Mouse (Mus musculus): Measurements from ENCODE around the gene Gng4.

Gene Gng4

GRCm38 (mm10) chr13:13818696-13819095 lies 34.8 kb downstream of the Gng4 start:
- in situ Hi-C loops (cut with MboI) = no loop called here

- in situ Hi-C loops (cut with MboI) = no loop called here
Measured at GRCm38 (mm10) chr13:13820234-13821123, 36.6 kb downstream of the Gng4 start.

- in situ Hi-C loops (cut with MboI) = no loop called here
Measured at GRCm38 (mm10) chr13:13824946-13825345, 41.1 kb downstream of the Gng4 start.

GRCm38 (mm10) chr13:13826533-13826932 lies 42.7 kb downstream of the Gng4 start:
- in situ Hi-C loops (cut with MboI) = no loop called here

- in situ Hi-C loops (cut with MboI) = no loop called here
Measured at GRCm38 (mm10) chr13:13828125-13828524, 44.3 kb downstream of the Gng4 start.

- in situ Hi-C loops (cut with MboI) = no loop called here
Measured at GRCm38 (mm10) chr13:13830469-13831074, 46.7 kb downstream of the Gng4 start.

GRCm38 (mm10) chr13:13835180-13835579 lies 51.3 kb downstream of the Gng4 start:
- in situ Hi-C loops (cut with MboI) = no loop called here

GRCm38 (mm10) chr13:13845021-13845420 lies 61.2 kb downstream of the Gng4 start:
- in situ Hi-C loops (cut with MboI) = no loop called here

- in situ Hi-C loops (cut with MboI) = no loop called here
Measured at GRCm38 (mm10) chr13:13847075-13847599, 63.3 kb downstream of the Gng4 start.

GRCm38 (mm10) chr13:13857190-13857589 lies 73.3 kb downstream of the Gng4 start:
- in situ Hi-C loops (cut with MboI) = no loop called here

GRCm38 (mm10) chr13:13862346-13862745 lies 78.5 kb downstream of the Gng4 start:
- in situ Hi-C loops (cut with MboI) = no loop called here

- in situ Hi-C loops (cut with MboI) = no loop called here
Measured at GRCm38 (mm10) chr13:13862941-13863340, 79.1 kb downstream of the Gng4 start.

- in situ Hi-C loops (cut with MboI) = no loop called here
Measured at GRCm38 (mm10) chr13:13866339-13866738, 82.5 kb downstream of the Gng4 start.

GRCm38 (mm10) chr13:13867078-13867759 lies 83.4 kb downstream of the Gng4 start:
- in situ Hi-C loops (cut with MboI) = no loop called here

GRCm38 (mm10) chr13:13867922-13868321 lies 84.1 kb downstream of the Gng4 start:
- in situ Hi-C loops (cut with MboI) = no loop called here
